Mouse (Mus musculus) olfactory bulb, adult 2 months (tissue): ENCODE measurements around the gene Ift27. TPM values are rescaled to one million over a fixed set of nuclear protein-coding genes. Genes with fewer than 3 reads are reported as not detected.

ENCODE experiments used
- H3K27ac ChIP-seq: fragments of 200-500 bp; 2 replicates; pipeline ENCODE4 v1.5.1; 2012; ENCODE audit warnings: low read depth, low read length; ENCODE audit not compliant: insufficient read depth
- H3K4me1 ChIP-seq: fragments of 200-500 bp; 2 replicates; pipeline ENCODE4 v1.6.1; 2012; ENCODE audit warnings: low read length; ENCODE audit not compliant: control insufficient read depth, insufficient read depth
- H3K4me3 ChIP-seq: fragments of 200-500 bp; 2 replicates; pipeline ENCODE4 v1.5.1; 2012; ENCODE audit warnings: mild to moderate bottlenecking, low read depth, low read length, moderate library complexity; ENCODE audit not compliant: insufficient read depth
- CTCF ChIP-seq: fragments of 200-500 bp; IDR thresholded peaks from 2 replicates; pipeline ENCODE4 v1.5.1; 2012; ENCODE audit warnings: low read depth, mild to moderate bottlenecking, low read length, moderate library complexity; ENCODE audit not compliant: insufficient read depth
- POLR2A ChIP-seq: fragments of 200-500 bp; IDR thresholded peaks from 2 replicates; pipeline ENCODE4 v1.6.1; 2012; ENCODE audit warnings: mild to moderate bottlenecking, low read depth, low read length, moderate library complexity; ENCODE audit not compliant: insufficient read depth
- WGBS: fragments of 180-500 bp; shearing (Covaris S2); methylation state at CpG from one replicate; pipeline ENCODE4 v1.1.7; 2018; 5-methylcytosine and 5-hydroxymethylcytosine counted together
- polyA plus RNA-seq: library from polyadenylated mRNA; stranded (reverse); fragments of >200 nt; gene quantifications from 2 replicates; pipeline ENCODE4 v1.2.4, GENCODE M21; 2012; ENCODE audit warnings: low replicate concordance; ENCODE audit not compliant: missing spikeins, insufficient read depth, insufficient read length

Gene Ift27
- not detected in 2 replicates for polyA plus RNA-seq

DNA sequence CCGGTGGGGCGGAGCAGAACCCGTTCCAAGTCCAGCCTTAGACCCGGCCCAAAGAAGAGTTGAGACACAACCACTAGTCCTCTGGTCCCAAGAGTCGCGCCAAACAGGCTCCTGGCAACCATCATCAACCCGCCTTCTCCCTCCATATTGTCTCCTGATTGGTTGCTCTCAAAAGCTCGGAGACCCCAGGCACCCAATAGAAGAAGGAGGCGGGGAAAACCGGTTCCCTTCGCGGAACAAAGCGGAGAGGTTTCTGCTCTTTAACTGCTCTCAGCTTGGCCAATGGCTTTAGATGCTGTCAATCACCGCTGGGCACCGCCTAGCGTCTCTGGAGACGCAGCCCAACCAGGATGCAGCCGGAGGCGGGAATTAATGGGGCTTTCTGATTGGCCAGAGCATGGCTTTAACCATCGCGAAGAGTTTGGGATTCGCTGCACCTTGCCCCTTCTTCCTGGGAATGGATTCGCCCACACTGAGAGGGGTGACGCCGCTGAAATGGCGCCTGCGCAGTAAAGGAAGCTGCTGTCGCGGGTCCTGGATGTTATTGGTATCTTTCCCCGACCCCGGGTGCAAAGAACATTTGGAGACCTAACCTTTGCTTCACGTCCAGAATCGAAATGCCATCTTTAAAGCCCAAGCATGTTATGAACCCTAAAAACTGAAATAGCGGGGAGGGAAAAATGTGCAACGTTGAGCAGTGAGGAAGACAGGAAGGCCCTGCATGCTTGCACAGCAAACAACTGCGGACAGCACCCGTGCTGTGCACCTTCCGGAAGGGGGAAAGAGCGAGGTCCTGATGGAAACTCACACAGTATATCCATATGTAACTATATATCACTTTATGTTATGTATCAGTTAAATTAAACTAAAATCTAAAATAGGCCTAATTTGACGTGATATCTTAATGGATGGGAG lies at the start of gene Ift27:
Ift27 (minus strand) TSS at position 136 of the 915 bp plus-strand sequence.
- WGBS: under 1% methylated on average over 40 of the region's 40 CpGs
- Histone ChIP-seq H3K4me1 (peaks cover 37% of the 10 kb centered on the region), H3K27ac (peak within 1 kb of the TSS; percentile 91), H3K4me3 (peak within 1 kb of the TSS; percentile 65)
- peak; percentile 55 for TF ChIP-seq POLR2A
- no peak for TF ChIP-seq CTCF

DNA sequence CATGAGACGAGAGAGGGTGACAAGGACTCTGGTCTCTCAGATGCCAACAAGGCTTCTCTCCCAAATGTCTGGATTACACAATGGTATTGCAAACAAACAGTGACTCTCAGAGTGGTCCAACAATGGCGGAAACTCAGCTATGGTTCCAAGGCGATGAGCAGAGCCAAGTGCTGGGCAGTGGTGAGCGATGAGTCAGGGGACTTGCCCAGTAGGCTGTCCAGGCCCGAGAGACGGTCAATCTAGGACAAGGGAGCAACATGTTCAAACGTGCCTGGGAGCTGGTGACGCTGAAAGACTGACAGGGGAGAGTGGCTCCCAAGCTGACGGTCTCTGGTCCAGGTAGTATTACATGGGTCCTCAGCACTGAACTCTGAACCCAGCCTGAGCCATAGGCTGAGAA lies 41.4 kb upstream of the Ift27 start:
- Histone ChIP-seq H3K4me3 (no peak overlapping the region), H3K27ac (no peak overlapping the region), H3K4me1 (no peaks in the 10 kb centered on the region)
- TF ChIP-seq CTCF: no peak
- TF ChIP-seq POLR2A: no peak
- WGBS: 83% methylated on average over 9 of the region's 9 CpGs

DNA sequence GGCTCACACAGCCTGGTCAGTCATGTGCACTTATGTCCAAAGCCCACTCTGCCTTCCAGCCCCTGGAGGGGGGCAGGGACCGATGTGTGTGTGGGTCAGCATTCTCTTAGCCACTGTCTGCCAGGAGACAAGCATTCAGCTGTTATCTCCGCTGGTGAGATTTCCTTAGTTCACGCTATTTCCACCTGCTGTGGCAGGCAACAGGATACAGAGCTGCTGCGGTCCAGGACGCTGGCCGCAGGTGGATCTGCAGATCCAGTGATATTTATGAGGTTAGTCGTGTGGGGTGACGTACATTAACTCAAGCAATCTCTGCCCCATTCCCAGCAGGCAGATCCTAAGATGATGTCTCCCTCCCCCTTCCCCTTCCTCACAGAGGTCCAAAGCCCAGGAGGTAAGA lies 37.5 kb upstream of the Ift27 start:
- 90% methylated on average over 8 of the region's 8 CpGs for WGBS
- no peaks in the 10 kb centered on the region for H3K4me1 ChIP-seq
- no peak overlapping the region for H3K4me3 ChIP-seq
- no peak overlapping the region for H3K27ac ChIP-seq
- no peak for TF ChIP-seq POLR2A
- no peak for TF ChIP-seq CTCF

DNA sequence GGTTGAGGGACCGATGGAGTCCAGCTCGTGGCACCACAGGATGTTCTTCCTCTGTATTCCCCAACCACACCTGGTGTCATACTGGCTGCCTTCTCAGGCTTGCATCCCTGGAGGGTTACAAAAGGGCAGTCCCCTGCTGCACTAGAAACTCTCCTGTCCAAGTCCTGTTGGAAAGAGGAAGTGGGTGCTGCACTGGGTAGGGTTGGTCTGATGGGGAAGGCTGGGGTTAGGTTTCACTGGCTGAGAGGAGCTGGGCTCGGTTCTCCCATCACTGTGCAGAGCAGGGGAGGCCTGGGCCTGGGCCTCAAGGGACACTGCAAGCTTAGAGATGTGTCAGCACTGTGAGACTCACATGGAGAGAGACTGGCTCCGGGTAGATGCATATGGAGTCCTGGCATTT lies 36.3 kb upstream of the Ift27 start:
- 80% methylated on average over 4 of the region's 4 CpGs for WGBS
- Histone ChIP-seq H3K4me1 (peaks cover 3% of the 10 kb centered on the region), H3K4me3 (no peak overlapping the region), H3K27ac (no peak overlapping the region)
- TF ChIP-seq POLR2A: no peak

GRCm38 (mm10) chr15:78206312-78206711 lies 32.4 kb upstream of the Ift27 start, which contains the start of gene Pvalb:
Gene Pvalb (minus strand): TSS chr15:78206400.
- no peak within 1 kb of the TSS for H3K4me3 ChIP-seq
- peaks cover 15% of the 10 kb centered on the region for H3K4me1 ChIP-seq
- H3K27ac ChIP-seq: no peak within 1 kb of the TSS
- WGBS: 92% methylated on average over 7 of the region's 7 CpGs
- TF ChIP-seq POLR2A (no peak), CTCF (no peak)

DNA sequence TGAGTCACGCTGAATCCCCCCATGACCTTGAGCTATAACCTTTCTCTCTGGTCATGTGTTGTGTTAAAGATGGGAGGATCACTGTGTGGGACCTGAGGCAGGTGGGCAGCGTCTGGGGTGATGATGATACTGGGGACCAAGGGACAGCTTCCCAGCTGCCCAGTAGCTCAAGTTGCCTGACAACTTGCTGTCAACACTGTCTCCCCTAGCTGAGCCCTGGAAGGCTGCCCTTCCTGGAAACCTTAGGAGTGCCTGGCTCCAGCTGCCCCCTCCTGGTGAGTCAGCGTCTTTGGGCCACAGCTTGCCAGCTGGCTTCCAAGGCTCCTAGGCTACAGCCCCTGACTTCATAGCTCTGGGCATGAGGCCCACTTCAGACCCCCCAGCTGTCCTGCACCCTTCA lies 31.3 kb upstream of the Ift27 start:
- TF ChIP-seq POLR2A (no peak), CTCF (no peak)
- WGBS: 56% methylated on average over 3 of the region's 3 CpGs
- no peak overlapping the region for H3K27ac ChIP-seq
- no peak overlapping the region for H3K4me3 ChIP-seq
- peaks cover 15% of the 10 kb centered on the region for H3K4me1 ChIP-seq

- 3% methylated on average over 41 of the region's 41 CpGs for WGBS
- peaks cover 15% of the 10 kb centered on the region for H3K4me1 ChIP-seq
- no peak overlapping the region for H3K27ac ChIP-seq
- TF ChIP-seq POLR2A (no peak), CTCF (0 out of 2 replicates have a peak, but pooled peaks have one; percentile 6)
- peak overlapping the region; percentile 43 for H3K4me3 ChIP-seq
These were observed 30.3 kb upstream of the Ift27 start for GRCm38 (mm10) chr15:78204053-78204847.

- Histone ChIP-seq H3K4me3 (no peak overlapping the region), H3K27ac (no peak overlapping the region), H3K4me1 (no peaks in the 10 kb centered on the region)
- TF ChIP-seq POLR2A (no peak), CTCF (no peak)
- WGBS: 83% methylated on average over 28 of the region's 28 CpGs
These were observed 21.4 kb upstream of the Ift27 start for GRCm38 (mm10) chr15:78195096-78195880.
